Mouse (Mus musculus) ES-Bruce4 (cell line): ENCODE results near the gene Kcnk4.

ENCODE experiments used
- CTCF ChIP-seq: IDR thresholded peaks from one replicate; pipeline ENCODE4 v1.8.1; 2011; ENCODE audit warnings: low read depth, low read length
- EP300 ChIP-seq: IDR thresholded peaks from 2 replicates; pipeline ENCODE4 v1.6.1; 2011; ENCODE audit warnings: low read depth, low read length; ENCODE audit not compliant: insufficient read depth
- POLR2A ChIP-seq: IDR thresholded peaks from one replicate; pipeline ENCODE4 v1.8.1; 2011; ENCODE audit warnings: low read length; ENCODE audit not compliant: insufficient read depth

DNA sequence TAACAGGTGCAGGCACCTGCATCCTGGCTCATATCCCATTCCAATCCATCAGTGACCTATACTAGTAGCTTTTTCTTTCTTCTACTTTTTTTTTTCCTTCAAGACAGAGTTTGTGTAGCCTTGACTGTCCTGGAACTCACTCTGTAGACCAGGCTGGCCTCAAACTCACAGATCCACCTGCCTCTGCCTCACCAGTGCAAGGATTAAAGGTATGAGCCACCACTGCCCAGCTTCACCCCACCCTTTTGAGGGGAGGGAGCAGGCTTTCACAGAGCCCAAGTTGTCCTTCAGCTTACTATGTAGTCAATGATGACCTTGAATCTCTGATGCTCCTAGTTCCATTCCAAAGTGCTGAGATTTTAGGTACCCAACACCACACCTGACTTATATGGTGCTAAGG is 14.9 kb downstream of the Kcnk4 start:
- TF ChIP-seq POLR2A: no peak
- TF ChIP-seq EP300: no peak
- TF ChIP-seq CTCF: no peak
